Mouse (Mus musculus) adrenal gland, postnatal 4 days (tissue): Measurements from ENCODE around the gene Sgip1. TPM values are rescaled to one million over a fixed set of nuclear protein-coding genes. Genes with fewer than 3 reads are reported as not detected.

Source experiments
- DNase-seq, 2 experiments: peaks; one replicate each; pipeline ENCODE4 v3.0.0; 2021 to 2022; ENCODE audit warnings: low spot score in 2 of 2, mixed read lengths in 2 of 2
- long read RNA-seq, 2 experiments: library from polyadenylated mRNA; stranded (forward); transcript quantifications; one replicate each; pipeline ENCODE4 v2.0.0; 2021
- total RNA-seq, 2 experiments: library from RNA; stranded (reverse); gene quantifications; 2 replicates each; pipeline ENCODE4 v1.2.3; 2021

Sgip1 gene
- total RNA-seq = 10 to 100 TPM; 16.1 to 18.4 TPM
- long read RNA-seq, experiment 1, partial matches to known transcripts = 0 of 1 reads
- long read RNA-seq, experiment 1, other reads (novel, unspliced or antisense) = 1 of 1 reads
- long read RNA-seq, experiment 2, partial matches to known transcripts = 1 of 7 reads
- long read RNA-seq, experiment 2, other reads (novel, unspliced or antisense) = 6 of 7 reads

DNA sequence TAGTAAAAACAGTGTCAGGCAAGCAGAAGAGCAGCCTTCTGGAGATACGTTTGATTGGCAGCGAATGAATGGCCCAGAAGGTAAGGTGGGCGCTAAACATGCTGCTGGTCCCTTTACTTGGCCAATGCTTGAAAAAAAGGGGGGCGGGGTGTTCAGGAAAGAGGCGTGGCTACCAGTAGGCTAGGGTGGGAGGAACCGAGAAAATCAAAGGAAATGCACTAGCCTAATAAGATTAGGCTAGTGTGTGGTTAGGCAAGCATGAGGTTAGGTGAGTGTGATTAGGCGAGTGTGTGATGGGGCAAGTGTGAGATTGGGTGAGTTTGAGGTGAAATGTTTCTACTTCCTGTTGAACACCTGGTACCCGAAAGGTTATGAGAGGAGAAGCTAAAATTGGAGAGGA is at the start of gene Sgip1:
TSS of gene Sgip1 (plus strand) at position 11 of the 400 bp plus-strand sequence.
- no peak for DNase-seq

DNA sequence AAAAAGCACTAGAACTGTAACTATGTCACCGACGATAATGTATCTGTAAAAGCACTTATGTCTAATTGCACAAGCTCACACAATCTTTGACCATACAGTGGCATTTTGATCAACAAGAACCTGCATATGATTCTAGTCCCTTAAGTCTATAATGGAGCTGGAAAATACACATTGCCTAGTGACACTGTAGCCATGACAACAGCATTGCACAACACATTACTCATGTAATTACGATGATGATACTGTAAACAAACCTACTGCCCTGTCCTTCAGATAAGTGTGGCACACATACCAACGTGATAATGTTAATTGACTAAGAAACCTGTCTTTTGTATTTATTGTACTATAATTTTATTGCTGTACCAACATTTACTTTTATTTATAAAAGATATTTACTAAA is 49.7 kb upstream of the Sgip1 start:
- no peak for DNase-seq

DNA sequence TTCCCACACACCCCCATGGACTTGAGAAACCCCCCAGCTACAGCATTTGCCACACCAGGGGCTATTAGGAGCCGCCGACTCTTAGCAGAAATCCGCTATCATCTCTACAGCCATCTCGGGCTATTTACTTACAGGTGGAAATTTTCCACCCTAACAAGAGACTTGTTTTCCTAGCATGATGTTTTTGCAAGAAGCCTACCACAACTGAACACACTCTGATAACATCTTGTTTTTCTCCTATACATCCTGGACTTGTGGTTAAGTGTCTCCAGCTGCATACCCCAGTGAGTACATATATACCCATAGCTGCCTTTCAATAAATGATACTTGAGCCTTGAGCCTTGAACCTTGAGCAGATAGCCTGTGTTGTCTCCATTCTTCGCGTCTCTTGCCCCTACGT is 43.1 kb upstream of the Sgip1 start:
- no peak for DNase-seq

DNA sequence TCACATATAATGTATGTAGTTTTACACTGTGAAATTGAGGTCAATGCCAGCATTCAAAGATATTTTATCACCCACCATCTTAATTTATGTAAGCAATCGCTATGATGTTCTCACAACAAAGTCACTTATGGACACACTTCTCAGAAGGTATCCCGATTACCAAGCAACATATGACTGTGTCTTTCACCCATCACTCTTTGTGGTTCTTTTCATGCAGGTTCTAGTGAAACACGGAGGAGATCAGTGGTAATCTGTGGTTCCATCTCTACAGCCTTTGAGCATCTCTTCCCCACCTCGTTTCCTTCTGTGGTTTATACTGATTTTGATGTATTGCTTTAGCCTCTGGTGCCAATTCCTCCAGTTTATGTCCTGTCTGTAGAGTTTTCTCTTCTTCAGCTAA is 29.4 kb upstream of the Sgip1 start:
- no peak for DNase-seq

DNA sequence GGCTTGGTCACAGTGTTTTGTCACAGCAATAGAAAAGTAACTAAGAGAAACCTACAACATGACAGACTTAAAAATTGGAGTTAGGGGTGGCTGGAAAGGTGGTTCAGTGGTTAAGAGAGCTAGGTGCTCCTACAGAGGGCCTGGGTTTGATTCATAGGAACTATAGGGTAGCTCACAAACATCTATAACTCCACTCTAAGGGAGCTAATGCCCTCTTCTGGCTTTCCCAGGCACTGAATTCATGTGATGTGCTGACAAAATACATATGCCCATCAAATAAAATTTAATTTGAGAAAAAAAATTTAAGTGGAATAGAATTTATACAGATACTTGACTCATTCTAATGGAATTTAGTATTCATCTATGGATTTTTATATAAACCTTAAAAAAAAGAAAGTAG is 25.6 kb upstream of the Sgip1 start:
- no peak for DNase-seq

DNA sequence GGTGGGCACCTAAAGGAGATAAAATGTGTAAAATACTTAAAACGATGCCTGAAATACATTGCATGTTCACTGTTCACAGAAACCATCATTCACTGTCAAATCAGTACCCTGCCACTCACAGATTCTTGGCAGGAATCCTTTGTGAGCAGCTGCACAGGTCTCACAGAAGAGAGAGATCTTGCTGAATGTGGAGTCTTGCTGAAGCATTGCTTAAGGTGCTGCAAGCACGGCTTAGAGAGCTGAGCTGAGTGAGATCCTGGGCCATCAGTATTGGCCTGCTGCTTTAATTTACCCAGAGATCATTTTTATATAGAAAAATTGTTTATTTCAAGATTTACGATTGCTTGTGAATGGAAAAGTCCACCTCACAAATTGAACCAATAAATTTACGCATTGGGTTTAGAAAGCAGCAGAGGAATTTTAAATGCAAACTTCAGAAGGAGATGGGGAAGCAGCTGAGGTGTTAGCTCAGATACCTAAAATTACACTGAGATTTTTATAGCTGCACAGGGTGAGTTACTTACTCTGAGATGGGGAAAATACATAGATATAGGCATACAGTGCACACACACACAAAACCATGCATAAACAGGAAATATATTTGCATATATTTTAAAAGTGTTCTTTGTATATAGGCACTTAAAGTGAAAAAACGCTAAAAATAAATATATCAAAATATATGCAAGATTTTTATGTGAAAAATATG is 23.8 kb upstream of the Sgip1 start:
- no peak for DNase-seq

DNA sequence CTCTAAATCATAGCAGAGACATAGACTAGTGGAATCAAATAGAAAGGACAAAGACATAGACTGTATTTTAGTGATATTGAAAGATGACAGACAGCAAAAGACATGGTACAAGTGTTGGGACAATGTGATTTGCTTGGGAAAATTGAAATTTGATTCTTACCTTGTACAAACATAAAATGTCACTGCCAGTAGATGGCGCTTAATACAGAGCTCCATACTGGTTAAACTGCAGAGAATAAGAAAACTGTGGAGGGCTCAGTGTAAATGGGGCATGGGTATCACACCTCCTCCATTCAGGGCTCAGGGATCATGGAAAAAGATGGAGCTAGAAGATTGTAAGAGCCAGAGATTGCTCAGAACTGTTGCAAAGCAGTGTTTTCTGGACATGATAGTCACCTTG is 21.6 kb upstream of the Sgip1 start:
- no peak for DNase-seq

DNA sequence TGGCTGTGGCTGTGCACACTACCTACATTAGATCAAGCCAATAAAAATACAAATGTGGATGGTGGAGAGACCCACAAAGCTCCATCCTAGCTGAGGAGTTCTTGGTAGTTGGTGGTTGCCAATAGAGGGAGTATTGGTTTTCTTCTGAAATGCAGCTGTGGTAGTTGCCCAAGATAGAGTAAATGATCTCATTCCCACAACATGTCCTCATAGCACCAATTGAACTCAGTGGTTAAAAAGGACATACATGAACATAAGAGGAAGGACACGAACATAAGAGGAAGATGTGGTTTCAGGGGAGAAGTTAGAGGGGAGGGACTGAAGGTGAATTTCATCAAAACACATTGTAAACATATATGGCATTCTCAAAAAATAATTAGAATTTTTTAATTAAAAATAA is 21.1 kb upstream of the Sgip1 start:
- no peak for DNase-seq

DNA sequence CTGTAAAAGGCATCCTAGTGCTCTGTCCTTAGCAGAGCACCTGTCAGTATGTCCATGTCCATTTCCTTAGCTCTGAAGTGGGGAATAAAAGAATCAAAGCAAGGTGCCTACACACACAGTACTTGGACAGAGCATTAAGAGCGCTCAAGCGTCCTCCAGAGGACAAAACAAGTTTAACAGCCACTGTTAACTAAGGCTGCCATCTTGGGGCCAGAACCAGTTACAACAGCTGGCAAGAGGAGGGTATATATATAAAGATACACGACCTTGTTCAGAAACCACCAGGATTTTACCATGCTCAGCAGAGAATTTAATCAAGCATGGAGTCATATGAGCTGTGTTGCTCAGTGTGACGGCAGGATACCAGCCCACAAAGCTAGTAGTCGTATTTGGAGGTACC is 16.7 kb upstream of the Sgip1 start:
- DNase-seq = no peak

DNA sequence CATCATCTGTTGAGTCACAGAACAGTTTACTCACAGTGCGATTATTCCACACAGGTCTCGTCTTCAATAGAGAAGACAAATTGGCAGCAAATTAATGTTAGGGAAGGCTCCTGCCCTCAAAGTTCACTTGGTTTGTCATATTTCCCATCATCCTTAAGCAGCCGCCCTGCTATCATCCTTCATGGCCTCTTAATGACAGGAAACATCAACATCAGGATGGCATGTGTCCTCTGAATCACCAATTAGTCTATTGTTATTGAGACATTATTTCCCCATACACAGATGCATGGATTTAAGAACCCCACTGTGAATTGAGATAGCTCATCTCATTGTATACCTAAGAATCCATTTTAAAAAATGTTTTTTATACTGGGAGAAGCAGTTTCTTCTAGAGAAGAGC is 10.1 kb upstream of the Sgip1 start:
- no peak for DNase-seq

DNA sequence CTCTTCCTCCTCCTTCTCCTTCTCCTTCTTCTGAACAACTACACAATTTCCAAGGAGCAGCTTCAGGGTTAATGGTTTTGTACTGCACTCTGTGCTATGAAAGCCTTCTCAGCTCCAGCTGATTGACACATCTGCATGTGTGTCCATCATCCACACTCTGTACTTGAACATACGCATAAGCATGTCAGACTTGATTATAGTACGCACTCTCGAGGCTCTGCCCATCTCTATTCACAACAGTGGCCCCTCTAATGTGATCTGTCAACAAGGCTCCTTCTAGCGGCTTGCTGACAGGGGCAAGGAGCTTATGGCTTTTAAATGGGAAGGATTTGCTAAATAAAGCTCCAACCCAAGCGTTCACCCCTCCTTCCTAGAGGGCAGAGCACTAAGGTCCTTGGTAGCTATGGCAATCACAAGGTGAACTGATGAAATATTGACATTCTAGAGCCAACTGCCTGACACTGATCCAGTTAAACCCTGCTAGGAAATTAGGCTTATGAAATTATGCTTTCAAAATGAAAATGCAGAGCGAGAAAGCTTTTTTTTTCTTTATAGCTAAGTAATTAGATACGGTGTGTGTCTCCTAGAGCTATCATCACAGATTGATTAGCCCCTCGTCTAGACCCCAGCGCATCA is 7.0 kb upstream of the Sgip1 start:
- DNase-seq = no peak

DNA sequence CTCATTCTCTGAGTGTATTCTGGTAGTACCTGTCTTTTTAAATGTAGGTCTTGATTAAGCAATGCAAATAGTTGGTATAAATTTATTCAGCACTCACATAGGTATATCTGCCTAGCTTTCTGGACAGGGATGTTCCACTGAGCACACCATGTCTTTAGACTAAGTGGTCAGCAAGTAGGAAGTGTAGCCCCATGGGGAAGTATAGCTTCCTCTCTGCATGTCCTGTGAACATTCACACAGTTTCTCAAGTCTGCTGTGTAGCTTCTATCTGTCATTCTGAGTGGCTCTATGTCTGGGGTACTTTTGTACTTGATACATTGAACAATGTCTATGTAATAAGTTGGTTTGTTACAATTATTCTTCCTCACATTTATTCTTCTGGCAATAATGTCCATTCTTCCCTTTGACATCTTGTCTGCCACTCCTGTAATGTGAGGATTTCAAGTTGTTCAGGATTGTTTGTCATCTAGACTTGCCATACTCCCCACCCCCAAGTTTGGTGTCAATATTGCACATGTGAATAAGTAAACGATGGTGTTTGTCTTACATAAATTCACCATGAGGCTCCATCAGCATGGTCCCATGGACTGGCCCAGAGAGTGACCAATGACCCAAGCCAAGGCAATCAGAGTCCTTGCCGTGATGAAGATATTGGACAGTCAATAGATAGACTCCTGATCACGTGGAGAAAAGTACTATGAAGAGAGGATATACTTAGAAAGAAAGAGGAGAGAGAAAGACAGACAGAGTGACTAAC is 12.4 kb downstream of the Sgip1 start:
- no peak for DNase-seq

DNA sequence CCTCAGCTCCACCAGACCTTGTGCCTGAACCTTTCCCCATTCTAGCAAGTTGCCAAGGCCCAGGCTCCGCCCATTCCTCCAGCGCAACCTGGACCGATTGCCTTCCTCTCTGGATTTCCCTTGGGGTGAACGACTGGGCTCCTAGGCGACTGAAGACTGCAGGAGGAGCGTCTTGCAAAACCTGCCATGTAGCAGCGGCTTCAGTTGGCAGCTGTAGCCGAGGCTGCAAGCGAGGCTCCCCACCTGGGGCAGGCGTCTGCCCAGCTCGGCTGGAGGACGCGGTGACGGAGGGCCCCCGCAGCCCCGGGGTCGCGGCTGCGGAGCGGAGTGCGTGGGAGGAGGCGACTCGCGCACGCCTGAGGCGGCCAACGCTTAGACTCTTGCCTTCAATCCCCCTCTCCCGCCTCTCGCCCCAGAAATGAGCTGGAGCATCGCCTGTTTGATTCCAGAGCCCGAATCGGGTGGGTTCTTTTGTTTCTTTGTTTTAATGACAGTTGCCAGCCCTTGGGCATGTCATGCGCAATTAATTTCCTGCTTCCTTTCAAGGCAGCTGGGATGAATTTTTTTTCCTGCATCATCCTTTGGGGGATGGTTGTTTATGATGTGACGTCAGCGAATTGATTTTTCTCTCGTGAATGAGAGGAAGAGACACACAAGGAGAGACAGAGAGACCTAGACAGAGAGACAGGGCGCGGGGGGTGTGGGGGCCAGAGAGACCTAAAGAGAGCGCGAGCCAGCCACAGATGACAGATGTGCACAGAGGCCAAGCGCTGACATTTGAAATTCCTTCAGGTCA is 18.2 kb downstream of the Sgip1 start:
- no peak for DNase-seq

DNA sequence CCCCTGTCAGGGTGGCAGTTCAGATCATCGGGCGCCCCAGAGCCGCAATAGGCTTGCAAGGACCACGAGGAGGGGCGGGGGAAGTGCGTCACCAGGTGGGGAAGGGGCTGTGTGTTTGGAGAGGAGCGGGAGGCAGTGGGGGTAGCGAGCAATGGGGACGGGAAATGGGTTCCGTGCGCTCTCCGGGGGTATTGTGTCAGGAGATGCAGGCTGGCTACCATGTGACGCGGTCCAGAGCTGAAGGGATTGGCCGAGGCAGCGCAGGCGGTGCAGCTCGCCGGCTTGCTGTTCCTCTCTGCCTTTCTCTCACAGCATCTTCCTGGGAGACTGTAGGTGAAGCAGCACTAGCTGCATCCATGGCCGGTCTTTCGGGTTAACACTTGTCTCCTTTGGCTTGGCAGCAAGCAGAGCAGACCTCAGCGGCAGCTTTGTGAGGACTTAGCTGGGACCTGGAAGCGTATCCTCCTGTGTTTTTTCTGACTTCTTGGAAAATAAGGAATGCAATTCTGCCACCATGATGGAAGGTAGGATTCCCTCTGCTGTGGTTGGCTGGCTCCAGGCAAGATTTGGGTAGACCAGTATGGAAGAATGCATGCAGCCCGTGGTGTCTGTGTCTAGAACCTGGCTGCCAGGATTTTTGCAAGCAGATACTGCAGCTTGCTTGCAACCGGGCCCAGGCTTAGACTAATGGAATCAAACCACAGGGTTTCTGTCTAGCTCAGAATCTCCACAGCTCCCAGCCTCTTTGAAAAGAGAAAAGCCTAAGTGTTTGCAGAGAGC is 19.1 kb downstream of the Sgip1 start:
- DNase-seq = no peak

DNA sequence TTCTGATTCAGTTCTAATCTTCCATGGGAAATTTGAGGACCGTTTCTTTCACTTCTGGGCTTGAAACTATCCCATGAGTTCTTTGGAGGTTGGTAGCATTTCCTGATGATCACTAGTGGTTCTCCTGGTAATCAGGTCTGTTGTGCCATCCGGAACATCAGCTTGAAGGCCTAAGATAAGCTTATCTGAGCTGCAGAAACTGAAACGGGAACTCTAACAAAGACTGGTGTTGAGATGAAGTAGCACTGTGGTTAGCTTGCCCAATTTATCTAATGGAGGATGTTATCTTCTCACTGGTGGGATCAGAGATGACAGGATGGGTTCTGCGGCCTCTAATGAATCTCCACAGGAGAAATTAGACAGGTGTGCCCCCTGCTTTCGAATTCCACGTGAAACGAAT is 21.0 kb downstream of the Sgip1 start:
- no peak for DNase-seq

DNA sequence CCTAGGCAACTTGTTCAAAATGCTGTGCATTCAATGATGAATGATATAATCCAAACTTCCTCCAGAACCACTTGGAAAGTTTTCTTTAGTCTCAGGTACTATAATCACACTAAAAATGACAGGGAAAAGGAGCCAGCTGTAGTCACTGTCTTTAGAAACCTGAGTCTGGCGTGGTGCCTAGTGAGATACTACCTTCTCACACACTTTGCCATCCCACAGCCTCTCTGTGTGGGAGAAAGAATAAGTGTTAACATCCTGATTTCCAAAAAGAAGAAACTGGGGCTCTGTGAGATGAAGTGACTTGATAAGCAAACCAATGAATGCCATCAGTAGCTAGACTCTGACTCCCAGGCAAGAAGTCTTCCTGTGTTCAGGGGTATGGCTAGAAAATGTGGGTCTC is 28.0 kb downstream of the Sgip1 start:
- no peak for DNase-seq

DNA sequence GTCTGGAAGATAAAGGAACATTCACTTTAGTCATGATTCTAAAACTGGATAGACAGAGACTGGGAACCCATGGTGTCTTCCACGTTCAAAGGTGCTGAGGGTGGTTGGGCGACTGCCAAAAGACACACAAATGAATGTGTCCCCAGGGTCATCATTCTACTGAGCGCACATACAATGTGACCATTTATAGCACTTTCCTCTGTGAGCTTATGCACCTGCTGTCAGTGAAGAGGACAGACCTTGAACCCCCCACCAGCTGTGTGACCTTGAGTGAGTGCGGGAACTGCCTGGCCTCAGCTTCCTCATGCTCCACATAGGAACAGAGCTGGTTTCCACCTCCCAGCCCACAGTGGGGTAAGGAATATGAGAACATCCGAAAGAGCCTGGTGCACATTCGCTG is 28.8 kb downstream of the Sgip1 start:
- no peak for DNase-seq

DNA sequence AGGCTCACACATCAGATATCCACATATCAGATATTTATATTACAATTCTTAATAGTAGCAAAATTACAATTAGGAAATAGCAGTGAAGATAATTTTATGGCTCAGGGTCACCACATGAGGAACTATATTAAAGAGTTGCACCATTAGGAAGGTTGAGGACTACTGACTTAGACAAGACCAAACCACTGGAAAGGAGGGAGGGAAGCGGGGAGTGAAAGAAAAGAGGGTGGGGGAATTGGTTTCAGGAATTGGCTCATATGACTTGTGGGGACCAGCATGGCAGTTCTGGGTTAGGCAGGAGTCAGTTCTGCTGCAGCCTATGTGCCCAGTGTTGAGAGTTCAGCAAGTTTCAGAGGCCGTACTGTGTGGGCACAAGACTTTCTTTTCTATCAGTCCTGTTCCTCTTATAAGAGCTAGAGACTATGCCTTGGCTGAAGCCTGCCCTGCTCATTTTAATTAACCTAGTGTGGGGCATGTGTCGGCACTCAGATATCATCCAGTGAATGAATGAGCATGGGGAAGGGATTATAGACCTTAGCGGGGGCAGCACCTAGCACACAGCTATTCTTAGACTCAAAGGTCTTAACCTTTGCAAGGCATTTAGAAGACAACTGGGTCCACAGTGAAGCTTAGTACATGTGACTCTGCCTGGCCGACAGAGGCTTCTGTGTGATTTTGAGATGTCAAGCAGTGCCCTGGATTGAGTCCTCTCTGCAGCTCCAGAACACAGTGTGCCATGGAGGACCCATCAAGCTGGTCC is 30.7 kb downstream of the Sgip1 start:
- DNase-seq = no peak

DNA sequence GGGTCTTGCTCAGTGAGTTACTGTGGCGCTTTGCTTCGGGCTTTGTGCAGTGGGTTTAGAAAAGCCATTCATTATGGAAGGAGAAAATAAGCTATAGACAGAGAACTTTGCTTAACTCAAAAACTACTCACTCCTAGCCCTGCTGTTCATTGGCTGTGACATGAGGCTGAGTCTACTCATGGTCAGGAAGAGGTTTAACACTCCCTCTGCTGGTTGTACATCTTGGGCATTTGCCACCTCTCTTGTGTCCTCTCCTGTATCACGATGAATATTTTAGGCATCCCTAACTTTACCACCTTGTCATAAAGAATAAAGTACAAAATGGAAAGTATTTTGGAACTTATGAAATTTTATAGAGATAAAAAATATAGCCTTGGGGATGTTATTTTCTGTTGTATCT is 32.1 kb downstream of the Sgip1 start:
- DNase-seq = no peak

DNA sequence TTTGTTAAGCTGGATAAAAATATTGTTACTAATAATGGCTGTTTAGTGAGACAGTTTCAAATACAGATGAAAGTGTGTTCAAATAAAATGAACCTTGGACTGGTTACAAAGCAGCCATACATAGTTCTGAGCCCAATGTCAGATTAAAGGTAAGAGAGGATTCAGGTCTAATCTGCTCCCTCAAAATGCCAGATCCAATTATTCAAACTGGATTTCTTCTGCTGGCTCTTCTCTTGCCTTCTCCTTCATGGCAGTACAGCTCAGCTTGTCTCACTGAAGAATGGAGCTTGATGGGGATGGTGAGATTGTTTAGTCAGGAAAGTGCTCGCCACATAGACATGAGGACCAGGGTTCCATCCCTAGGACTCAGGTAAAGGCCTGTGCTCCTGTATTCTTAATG is 32.7 kb downstream of the Sgip1 start:
- DNase-seq = no peak
